Mouse (Mus musculus) forebrain, embryonic 14.5 days (tissue): ENCODE results near the gene Dennd2c. TPM values are rescaled to one million over a fixed set of nuclear protein-coding genes. Genes with fewer than 3 reads are reported as not detected.
"Not testable (repeated sequence)": the region's sequence is repeated elsewhere in the genome, so short reads cannot be mapped to it uniquely, and the experiment has no call there.

Experiments
- ATAC-seq: fragments of 200-750 bp; cut with Nextera tagmentation; 2 replicates; pipeline ENCODE4 v1.8.0; 2017; ENCODE audit warnings: mild to moderate bottlenecking, moderate library complexity
- DNase-seq: peaks from one replicate; pipeline ENCODE4 v3.0.0-alpha.2; 2015; ENCODE audit warnings: low spot score
- H3K27ac ChIP-seq: fragments of 300-500 bp; sonication (generic); 2 replicates; pipeline ENCODE4 v1.5.1; 2014; ENCODE audit warnings: low read depth, mild to moderate bottlenecking, control low read depth, low read length, moderate library complexity
- H3K27me3 ChIP-seq: fragments of 300-500 bp; sonication (generic); replicated peaks from 2 replicates; pipeline ENCODE4 v1.6.1; 2014; ENCODE audit warnings: low read length, control low read depth, mixed read lengths; ENCODE audit not compliant: control insufficient read depth, insufficient read depth
- H3K36me3 ChIP-seq: fragments of 300-500 bp; sonication (generic); 2 replicates; pipeline ENCODE4 v1.6.1; 2014; ENCODE audit warnings: low read length, control low read depth; ENCODE audit not compliant: control insufficient read depth, insufficient read depth
- H3K4me1 ChIP-seq: fragments of 300-500 bp; sonication (generic); 2 replicates; pipeline ENCODE4 v1.6.1; 2014; ENCODE audit warnings: antibody characterized with exemption, low read length, control low read depth; ENCODE audit not compliant: control insufficient read depth, insufficient read depth
- H3K4me2 ChIP-seq: fragments of 300-500 bp; sonication (generic); 2 replicates; pipeline ENCODE4 v1.6.1; 2014; ENCODE audit warnings: mild to moderate bottlenecking, control low read depth, low read length
- H3K4me3 ChIP-seq: fragments of 300-500 bp; sonication (generic); 2 replicates; pipeline ENCODE4 v1.5.1; 2014; ENCODE audit warnings: low read depth, low read length, control low read depth
- H3K9ac ChIP-seq: fragments of 300-500 bp; sonication (generic); 2 replicates; pipeline ENCODE4 v1.6.1; 2014; ENCODE audit warnings: mild to moderate bottlenecking, low read length, control low read depth, moderate library complexity
- H3K9me3 ChIP-seq: fragments of 300-500 bp; sonication (generic); replicated peaks from 2 replicates; pipeline ENCODE4 v1.6.1; 2016; ENCODE audit warnings: low read length, control low read depth, mixed read lengths; ENCODE audit not compliant: control insufficient read depth
- WGBS: fragments of 180-500 bp; shearing (Covaris S2); extraction: QIAGEN DNeasy Blood & Tissue Kit; methylation state at CpG from one replicate; pipeline ENCODE4 v1.1.7; 2014; 5-methylcytosine and 5-hydroxymethylcytosine counted together
- polyA plus RNA-seq: library from polyadenylated mRNA; unstranded; fragments of >200 nt; fragmentation: Nextera tagmentation; extraction: Ambion mirVana; gene quantifications from 2 replicates; pipeline ENCODE4 v1.2.1, GENCODE M21; 2014

Gene Dennd2c
- polyA plus RNA-seq, 1 experiment from 2014 or later: 0.88 TPM

GRCm38 (mm10) chr3:103208237-103208636 is 105.8 kb downstream of the Dennd2c start:
- no peak overlapping the region for H3K4me2 ChIP-seq
- no peaks in the 10 kb centered on the region for H3K4me1 ChIP-seq
- H3K27me3 ChIP-seq: no peaks in the 10 kb centered on the region
- H3K9ac ChIP-seq: no peak overlapping the region
- no peak overlapping the region for H3K4me3 ChIP-seq
- H3K27ac ChIP-seq: no peak overlapping the region
- DNase-seq (no peak), ATAC-seq (no peak)
- 81% methylated on average over 2 of the region's 2 CpGs for WGBS
- H3K9me3 ChIP-seq: no peaks in the 10 kb centered on the region
- H3K36me3 ChIP-seq: no peaks in the 10 kb centered on the region

- H3K9ac ChIP-seq: no peak overlapping the region
- no peak overlapping the region for H3K4me3 ChIP-seq
- H3K4me1 ChIP-seq: no peaks in the 10 kb centered on the region
- ATAC-seq (no peak), DNase-seq (no peak)
- H3K27me3 ChIP-seq: no peaks in the 10 kb centered on the region
- H3K36me3 ChIP-seq: no peaks in the 10 kb centered on the region
- WGBS: 93% methylated on average over 2 of the region's 2 CpGs
- H3K27ac ChIP-seq: no peak overlapping the region
- no peak overlapping the region for H3K4me2 ChIP-seq
- no peaks in the 10 kb centered on the region for H3K9me3 ChIP-seq
Measured at GRCm38 (mm10) chr3:103211101-103211500, 108.7 kb downstream of the Dennd2c start.

GRCm38 (mm10) chr3:103212142-103212541 is 109.7 kb downstream of the Dennd2c start:
- Histone ChIP-seq H3K9me3 (no peaks in the 10 kb centered on the region), H3K4me2 (no peak overlapping the region), H3K36me3 (no peaks in the 10 kb centered on the region), H3K4me1 (no peaks in the 10 kb centered on the region), H3K27me3 (no peaks in the 10 kb centered on the region), H3K9ac (no peak overlapping the region), H3K4me3 (no peak overlapping the region), H3K27ac (no peak overlapping the region)
- WGBS: 95% methylated on average over 1 of the region's 1 CpGs
- no peak for ATAC-seq
- no peak for DNase-seq

GRCm38 (mm10) chr3:103213537-103213936 is 111.1 kb downstream of the Dennd2c start:
- Histone ChIP-seq H3K9me3 (no peaks in the 10 kb centered on the region), H3K4me3 (no peak overlapping the region), H3K27me3 (no peaks in the 10 kb centered on the region), H3K4me2 (no peak overlapping the region), H3K36me3 (no peaks in the 10 kb centered on the region), H3K4me1 (no peaks in the 10 kb centered on the region), H3K27ac (no peak overlapping the region), H3K9ac (no peak overlapping the region)
- no peak for DNase-seq
- 90% methylated on average over 5 of the region's 5 CpGs for WGBS
- no peak for ATAC-seq

GRCm38 (mm10) chr3:103214593-103215285 is 112.3 kb downstream of the Dennd2c start:
- no peaks in the 10 kb centered on the region for H3K36me3 ChIP-seq
- DNase-seq: no peak
- no peak overlapping the region for H3K4me3 ChIP-seq
- 86% methylated on average over 8 of the region's 8 CpGs for WGBS
- ATAC-seq: no peak
- no peak overlapping the region for H3K9ac ChIP-seq
- no peaks in the 10 kb centered on the region for H3K9me3 ChIP-seq
- H3K27me3 ChIP-seq: no peaks in the 10 kb centered on the region
- H3K27ac ChIP-seq: no peak overlapping the region
- no peaks in the 10 kb centered on the region for H3K4me1 ChIP-seq
- H3K4me2 ChIP-seq: no peak overlapping the region

- not testable (repeated sequence) for H3K4me3 ChIP-seq, H3K36me3 ChIP-seq, H3K4me1 ChIP-seq, ATAC-seq, H3K4me2 ChIP-seq, DNase-seq, H3K27me3 ChIP-seq, H3K9me3 ChIP-seq, H3K27ac ChIP-seq, H3K9ac ChIP-seq
- WGBS: 94% methylated on average over 8 of the region's 8 CpGs
Measured at GRCm38 (mm10) chr3:103215399-103215798, 113.0 kb downstream of the Dennd2c start.

Other genes with a start within 250 kb of the Dennd2c start
- not detected in 2 replicates for gene Sycp1, start 166.5 kb upstream of the Dennd2c start, polyA plus RNA-seq
- gene Nr1h5, start 138.5 kb upstream of the Dennd2c start, polyA plus RNA-seq: 0.09 TPM in 1 of 2 replicates, not detected in the other
- gene Sike1, start 106.9 kb upstream of the Dennd2c start, polyA plus RNA-seq: 50.6 and 67.8 TPM in 2 replicates
- gene Csde1, start 82.2 kb upstream of the Dennd2c start, polyA plus RNA-seq: 525 and 610 TPM in 2 replicates
- gene Nras, start 44.3 kb upstream of the Dennd2c start, polyA plus RNA-seq: 108 and 120 TPM in 2 replicates
- not detected in 2 replicates for gene Ampd1, start 28.6 kb upstream of the Dennd2c start, polyA plus RNA-seq
- 196 and 221 TPM in 2 replicates for gene Bcas2, start 69.1 kb downstream of the Dennd2c start, polyA plus RNA-seq
- 20.1 and 21.8 TPM in 2 replicates for gene Trim33, start 176.7 kb downstream of the Dennd2c start, polyA plus RNA-seq